Mouse (Mus musculus) lung, adult 2 months (tissue): ENCODE results near the gene Pygb. TPM values are rescaled to one million over a fixed set of nuclear protein-coding genes. Genes with fewer than 3 reads are reported as not detected.

Experiments
- DNase-seq: peaks from one replicate; pipeline ENCODE4 v3.0.0; 2022
- H3K4me1 ChIP-seq: fragments of 200-500 bp; 2 replicates; pipeline ENCODE4 v1.6.1; 2011; ENCODE audit warnings: low read length; ENCODE audit not compliant: control insufficient read depth, insufficient read depth
- H3K4me3 ChIP-seq: fragments of 200-500 bp; replicated peaks from 2 replicates; pipeline ENCODE3; 2011; ENCODE audit warnings: low read depth, mild to moderate bottlenecking, control low read depth, low read length; ENCODE audit errors: extremely low read depth
- CTCF ChIP-seq: fragments of 200-500 bp; IDR thresholded peaks from 2 replicates; pipeline ENCODE4 v1.5.1; 2011; ENCODE audit warnings: mild to moderate bottlenecking, low read length, control low read depth; ENCODE audit not compliant: insufficient read depth
- POLR2A ChIP-seq: fragments of 200-500 bp; IDR thresholded peaks from 2 replicates; pipeline ENCODE4 v1.6.1; 2011; ENCODE audit warnings: low read depth, mild to moderate bottlenecking, control low read depth, low read length, borderline replicate concordance; ENCODE audit errors: extremely low read depth
- WGBS: fragments of 180-500 bp; shearing (Covaris S2); methylation state at CpG from one replicate; pipeline ENCODE4 v1.1.7; 2018; 5-methylcytosine and 5-hydroxymethylcytosine counted together
- polyA plus RNA-seq: library from polyadenylated mRNA; depleted of rRNA; stranded (reverse); fragments of >200 nt; gene quantifications from 2 replicates; pipeline ENCODE4 v1.2.3, GENCODE M21; 2012

Pygb gene
- polyA plus RNA-seq, 1 experiment = 56.4 TPM

DNA sequence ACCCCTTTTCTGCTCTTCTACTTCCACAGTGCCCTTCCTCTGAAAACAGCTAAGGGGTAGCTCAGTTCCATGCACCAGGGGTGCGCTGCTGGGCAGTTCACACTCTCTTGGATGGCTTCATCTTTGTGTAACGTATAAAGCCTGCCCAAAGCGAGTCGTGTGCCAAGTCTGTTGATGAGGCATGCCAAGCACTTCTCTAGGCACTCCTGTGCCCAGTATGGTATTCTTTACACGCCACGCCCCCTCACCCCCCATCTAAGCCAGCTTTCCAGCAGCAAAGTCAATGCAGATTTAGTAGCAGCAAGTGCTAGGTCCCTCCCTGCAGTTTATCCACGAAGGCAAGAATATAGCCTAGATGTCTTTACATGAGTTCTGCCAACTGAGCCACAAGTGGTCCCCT, 48.1 kb downstream of the Pygb start:
- DNase-seq = no peak
- 78% methylated on average over 7 of the region's 7 CpGs for WGBS
- TF ChIP-seq POLR2A = no peak
- TF ChIP-seq CTCF = no peak
- no peak overlapping the region for H3K4me3 ChIP-seq
- H3K4me1 ChIP-seq = no peaks in the 10 kb centered on the region

- Histone ChIP-seq H3K4me1 (no peaks in the 10 kb centered on the region), H3K4me3 (no peak overlapping the region)
- no peak for DNase-seq
- no peak for TF ChIP-seq POLR2A
- TF ChIP-seq CTCF = no peak
- WGBS = 95% methylated on average over 4 of the region's 4 CpGs
Measured at GRCm38 (mm10) chr2:150835975-150836374, 49.4 kb downstream of the Pygb start.

DNA sequence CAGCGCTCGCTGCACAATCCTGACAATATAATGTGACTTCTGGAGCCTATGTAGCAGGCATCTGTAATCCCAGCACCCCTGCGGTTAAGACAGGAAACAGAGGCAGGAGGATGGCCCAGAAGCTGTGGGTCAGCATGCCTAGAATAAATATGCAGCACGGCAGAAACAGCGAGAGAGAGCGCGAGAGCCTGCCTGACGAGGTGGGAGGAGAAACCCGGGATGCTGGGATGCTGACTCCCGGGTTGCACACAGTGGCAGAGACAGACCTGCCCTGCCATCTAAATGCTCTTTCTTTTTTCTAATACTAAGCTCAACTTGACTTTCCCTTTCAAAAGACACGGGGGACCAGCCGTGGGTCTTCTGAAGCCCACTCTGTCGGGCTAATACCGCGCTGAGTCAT, 50.4 kb downstream of the Pygb start:
- Histone ChIP-seq H3K4me3 (no peak overlapping the region), H3K4me1 (no peaks in the 10 kb centered on the region)
- no peak for DNase-seq
- TF ChIP-seq POLR2A (no peak), CTCF (no peak)
- 69% methylated on average over 15 of the region's 15 CpGs for WGBS

GRCm38 (mm10) chr2:150837781-150838180, 51.2 kb downstream of the Pygb start:
- 94% methylated on average over 3 of the region's 3 CpGs for WGBS

GRCm38 (mm10) chr2:150839686-150840471, 53.3 kb downstream of the Pygb start:
- TF ChIP-seq POLR2A (no peak), CTCF (no peak)
- DNase-seq = no peak
- no peak overlapping the region for H3K4me3 ChIP-seq
- WGBS = 64% methylated on average over 12 of the region's 12 CpGs
- H3K4me1 ChIP-seq = no peaks in the 10 kb centered on the region

More at GRCm38 (mm10) chr2:150837781-150838180, 51.2 kb downstream of the Pygb start:
- no peak overlapping the region for H3K4me3 ChIP-seq
- no peaks in the 10 kb centered on the region for H3K4me1 ChIP-seq
- TF ChIP-seq POLR2A (no peak), CTCF (no peak)
- DNase-seq = no peak

DNA sequence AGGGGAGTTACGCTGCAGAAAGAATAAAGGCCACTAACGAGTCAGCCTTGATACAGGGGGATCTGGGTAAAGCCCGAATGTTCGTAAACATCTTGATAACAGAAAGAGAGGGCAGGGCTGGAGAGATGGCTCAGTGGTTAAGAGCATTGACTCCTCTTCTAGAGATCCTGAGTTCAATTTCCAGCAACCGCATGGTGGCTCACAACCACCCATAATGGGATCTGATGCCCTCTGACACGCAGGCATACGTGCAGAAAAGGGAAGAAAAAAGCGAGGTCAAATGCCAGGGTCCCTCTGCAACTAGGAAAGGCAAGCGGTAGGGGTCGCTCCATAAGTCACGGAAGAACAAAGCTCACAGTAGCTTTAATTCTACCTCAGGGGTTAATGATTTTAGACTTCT, 54.6 kb downstream of the Pygb start:
- Histone ChIP-seq H3K4me1 (no peaks in the 10 kb centered on the region), H3K4me3 (no peak overlapping the region)
- WGBS = 76% methylated on average over 11 of the region's 11 CpGs
- TF ChIP-seq POLR2A = no peak
- TF ChIP-seq CTCF = no peak
- DNase-seq = no peak

GRCm38 (mm10) chr2:150842049-150842461, 55.5 kb downstream of the Pygb start:
- WGBS = 62% methylated on average over 7 of the region's 7 CpGs
- Histone ChIP-seq H3K4me1 (no peaks in the 10 kb centered on the region), H3K4me3 (no peak overlapping the region)
- TF ChIP-seq CTCF (no peak), POLR2A (no peak)
- DNase-seq = no peak

- 74% methylated on average over 1 of the region's 1 CpGs for WGBS
- TF ChIP-seq CTCF (no peak), POLR2A (no peak)
- H3K4me3 ChIP-seq = no peak overlapping the region
- DNase-seq = no peak
- H3K4me1 ChIP-seq = no peaks in the 10 kb centered on the region
Measured at GRCm38 (mm10) chr2:150844798-150845197, 58.3 kb downstream of the Pygb start.

- no peak for DNase-seq
- no peaks in the 10 kb centered on the region for H3K4me1 ChIP-seq
- WGBS = 66% methylated on average over 8 of the region's 8 CpGs
- no peak for TF ChIP-seq CTCF
- no peak for TF ChIP-seq POLR2A
- H3K4me3 ChIP-seq = no peak overlapping the region
Measured at GRCm38 (mm10) chr2:150847436-150847995, 61.0 kb downstream of the Pygb start.

DNA sequence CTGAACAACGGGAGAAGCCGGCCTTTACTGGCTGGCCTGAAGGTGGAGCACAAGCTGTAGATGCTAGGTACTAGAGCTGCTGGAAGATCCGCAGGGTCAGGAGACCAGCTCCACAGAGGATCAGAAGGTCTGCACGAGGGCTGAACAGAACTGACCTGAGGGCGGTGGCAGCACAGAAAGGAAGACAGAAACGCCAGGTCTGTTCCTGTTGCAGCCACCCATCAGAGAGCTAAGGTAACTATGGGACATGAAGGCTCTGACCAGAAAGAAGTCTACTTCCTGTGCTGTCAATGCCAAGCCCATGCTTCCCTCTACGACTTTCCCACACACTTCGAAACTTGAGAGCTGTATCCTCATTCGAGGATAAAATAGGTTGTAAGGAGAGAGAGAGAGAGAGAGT, 64.7 kb downstream of the Pygb start:
- no peak for TF ChIP-seq CTCF
- no peak for TF ChIP-seq POLR2A
- Histone ChIP-seq H3K4me1 (no peaks in the 10 kb centered on the region), H3K4me3 (no peak overlapping the region)
- DNase-seq = no peak
- 57% methylated on average over 9 of the region's 9 CpGs for WGBS

- Histone ChIP-seq H3K4me1 (no peaks in the 10 kb centered on the region; the same call in 1 of the 2 replicates), H3K4me3 (no peak overlapping the region)
- TF ChIP-seq POLR2A (no peak), CTCF (no peak)
- DNase-seq = no peak
Measured at GRCm38 (mm10) chr2:150855186-150855585, 68.7 kb downstream of the Pygb start.
